Mouse (Mus musculus): ENCODE results near the gene Zfp961. TPM values are rescaled to one million over a fixed set of nuclear protein-coding genes. Genes with fewer than 3 reads are reported as not detected.
A peak's percentile ranks its signal among the peaks of the same experiment; 100 is the strongest.

The Zfp961 gene
- polyA plus RNA-seq, 1 experiment from 2014 or later: 32.1 TPM

- Histone ChIP-seq H3K4me2 (ENCODE audit: low read depth, low read length) (no peak overlapping the region), H3K27me3 (ENCODE audit: control insufficient read depth, insufficient read depth, low read length) (no peaks in the 10 kb centered on the region), H3K9me3 (replicated peaks; ENCODE audit: control insufficient read depth, low read length) (no peaks in the 10 kb centered on the region), H3K36me3 (replicated peaks; ENCODE audit: control insufficient read depth, insufficient read depth, low read depth, low read length) (peaks cover 19% of the 10 kb centered on the region), H3K27ac (replicated peaks; ENCODE audit: low read depth, low read length) (no peak overlapping the region), H3K4me3 (ENCODE audit: low read depth, low read length) (no peak overlapping the region), H3K4me1 (ENCODE audit: control insufficient read depth, insufficient read depth, low read length) (no peaks in the 10 kb centered on the region), H3K9ac (replicated peaks; ENCODE audit: low read length) (no peak overlapping the region)
- DNase-seq (ENCODE audit: low spot score) (no peak), ATAC-seq (replicated peaks; ENCODE audit: insufficient number of reproducible peaks, low FRiP score, low TSS enrichment, low read depth) (no peak)
- over 99% methylated on average over 5 of the region's 5 CpGs for WGBS
Observed at GRCm38 (mm10) chr8:71967261-71967660, 16.4 kb downstream of the Zfp961 start.

- DNase-seq (ENCODE audit: low spot score) (no peak), ATAC-seq (replicated peaks; ENCODE audit: insufficient number of reproducible peaks, low FRiP score, low TSS enrichment, low read depth) (no peak)
- Histone ChIP-seq H3K4me2 (ENCODE audit: low read depth, low read length) (no peak overlapping the region), H3K4me1 (ENCODE audit: control insufficient read depth, insufficient read depth, low read length) (no peaks in the 10 kb centered on the region), H3K9ac (replicated peaks; ENCODE audit: low read length) (no peak overlapping the region), H3K36me3 (replicated peaks; ENCODE audit: control insufficient read depth, insufficient read depth, low read depth, low read length) (peaks cover 19% of the 10 kb centered on the region), H3K27me3 (ENCODE audit: control insufficient read depth, insufficient read depth, low read length) (no peaks in the 10 kb centered on the region), H3K27ac (replicated peaks; ENCODE audit: low read depth, low read length) (no peak overlapping the region), H3K4me3 (ENCODE audit: low read depth, low read length) (no peak overlapping the region), H3K9me3 (replicated peaks; ENCODE audit: control insufficient read depth, low read length) (no peaks in the 10 kb centered on the region)
- WGBS: 92% methylated on average over 6 of the region's 6 CpGs
Observed at GRCm38 (mm10) chr8:71968100-71968499, 17.3 kb downstream of the Zfp961 start.

- Histone ChIP-seq H3K4me2 (ENCODE audit: low read depth, low read length) (no peak overlapping the region), H3K4me3 (ENCODE audit: low read depth, low read length) (no peak overlapping the region), H3K4me1 (ENCODE audit: control insufficient read depth, insufficient read depth, low read length) (no peaks in the 10 kb centered on the region), H3K36me3 (replicated peaks; ENCODE audit: control insufficient read depth, insufficient read depth, low read depth, low read length) (peaks cover 19% of the 10 kb centered on the region), H3K27me3 (ENCODE audit: control insufficient read depth, insufficient read depth, low read length) (no peaks in the 10 kb centered on the region), H3K9ac (replicated peaks; ENCODE audit: low read length) (no peak overlapping the region), H3K27ac (replicated peaks; ENCODE audit: low read depth, low read length) (no peak overlapping the region), H3K9me3 (replicated peaks; ENCODE audit: control insufficient read depth, low read length) (no peaks in the 10 kb centered on the region)
- 94% methylated on average over 6 of the region's 6 CpGs for WGBS
- ATAC-seq (replicated peaks; ENCODE audit: insufficient number of reproducible peaks, low FRiP score, low TSS enrichment, low read depth): no peak
- DNase-seq (ENCODE audit: low spot score): no peak
Observed at GRCm38 (mm10) chr8:71968636-71969035, 17.8 kb downstream of the Zfp961 start.

GRCm38 (mm10) chr8:71971945-71972344, 21.1 kb downstream of the Zfp961 start:
- Histone ChIP-seq H3K27me3 (ENCODE audit: control insufficient read depth, insufficient read depth, low read length) (no peaks in the 10 kb centered on the region), H3K4me3 (ENCODE audit: low read depth, low read length) (no peak overlapping the region), H3K4me2 (ENCODE audit: low read depth, low read length) (no peak overlapping the region), H3K9ac (replicated peaks; ENCODE audit: low read length) (no peak overlapping the region), H3K4me1 (ENCODE audit: control insufficient read depth, insufficient read depth, low read length) (no peaks in the 10 kb centered on the region), H3K27ac (replicated peaks; ENCODE audit: low read depth, low read length) (no peak overlapping the region), H3K9me3 (replicated peaks; ENCODE audit: control insufficient read depth, low read length) (no peaks in the 10 kb centered on the region), H3K36me3 (replicated peaks; ENCODE audit: control insufficient read depth, insufficient read depth, low read depth, low read length) (peaks cover 7% of the 10 kb centered on the region)
- DNase-seq (ENCODE audit: low spot score): peak; percentile 12
- no peak for ATAC-seq (replicated peaks; ENCODE audit: insufficient number of reproducible peaks, low FRiP score, low TSS enrichment, low read depth)
- 68% methylated on average over 1 of the region's 1 CpGs for WGBS

- 77% methylated on average over 3 of the region's 3 CpGs for WGBS
- H3K27me3 ChIP-seq (ENCODE audit: control insufficient read depth, insufficient read depth, low read length): no peaks in the 10 kb centered on the region
- no peak overlapping the region for H3K27ac ChIP-seq (replicated peaks; ENCODE audit: low read depth, low read length)
- H3K9me3 ChIP-seq (replicated peaks; ENCODE audit: control insufficient read depth, low read length): no peaks in the 10 kb centered on the region
- H3K4me1 ChIP-seq (ENCODE audit: control insufficient read depth, insufficient read depth, low read length): no peaks in the 10 kb centered on the region
- H3K4me3 ChIP-seq (ENCODE audit: low read depth, low read length): no peak overlapping the region
- DNase-seq (ENCODE audit: low spot score) (no peak), ATAC-seq (replicated peaks; ENCODE audit: insufficient number of reproducible peaks, low FRiP score, low TSS enrichment, low read depth) (no peak)
- no peaks in the 10 kb centered on the region for H3K36me3 ChIP-seq (replicated peaks; ENCODE audit: control insufficient read depth, insufficient read depth, low read depth, low read length)
- no peak overlapping the region for H3K9ac ChIP-seq (replicated peaks; ENCODE audit: low read length)
- no peak overlapping the region for H3K4me2 ChIP-seq (ENCODE audit: low read depth, low read length)
Observed at GRCm38 (mm10) chr8:71974211-71974610, 23.4 kb downstream of the Zfp961 start.

- 73% methylated on average over 2 of the region's 2 CpGs for WGBS
- Histone ChIP-seq H3K4me2 (ENCODE audit: low read depth, low read length) (no peak overlapping the region), H3K4me1 (ENCODE audit: control insufficient read depth, insufficient read depth, low read length) (no peaks in the 10 kb centered on the region), H3K36me3 (replicated peaks; ENCODE audit: control insufficient read depth, insufficient read depth, low read depth, low read length) (no peaks in the 10 kb centered on the region), H3K27ac (replicated peaks; ENCODE audit: low read depth, low read length) (no peak overlapping the region), H3K27me3 (ENCODE audit: control insufficient read depth, insufficient read depth, low read length) (no peaks in the 10 kb centered on the region), H3K9me3 (replicated peaks; ENCODE audit: control insufficient read depth, low read length) (no peaks in the 10 kb centered on the region), H3K9ac (replicated peaks; ENCODE audit: low read length) (no peak overlapping the region), H3K4me3 (ENCODE audit: low read depth, low read length) (no peak overlapping the region)
- no peak for DNase-seq (ENCODE audit: low spot score)
- ATAC-seq (replicated peaks; ENCODE audit: insufficient number of reproducible peaks, low FRiP score, low TSS enrichment, low read depth): no peak
Observed at GRCm38 (mm10) chr8:71981032-71981431, 30.2 kb downstream of the Zfp961 start.

GRCm38 (mm10) chr8:71981456-71981855, 30.6 kb downstream of the Zfp961 start:
- WGBS: 77% methylated on average over 4 of the region's 4 CpGs
- no peak overlapping the region for H3K9ac ChIP-seq (replicated peaks; ENCODE audit: low read length)
- no peak overlapping the region for H3K4me2 ChIP-seq (ENCODE audit: low read depth, low read length)
- no peaks in the 10 kb centered on the region for H3K4me1 ChIP-seq (ENCODE audit: control insufficient read depth, insufficient read depth, low read length)
- no peaks in the 10 kb centered on the region for H3K9me3 ChIP-seq (replicated peaks; ENCODE audit: control insufficient read depth, low read length)
- no peak overlapping the region for H3K27ac ChIP-seq (replicated peaks; ENCODE audit: low read depth, low read length)
- H3K4me3 ChIP-seq (ENCODE audit: low read depth, low read length): no peak overlapping the region
- DNase-seq (ENCODE audit: low spot score): no peak
- no peak for ATAC-seq (replicated peaks; ENCODE audit: insufficient number of reproducible peaks, low FRiP score, low TSS enrichment, low read depth)
- no peaks in the 10 kb centered on the region for H3K36me3 ChIP-seq (replicated peaks; ENCODE audit: control insufficient read depth, insufficient read depth, low read depth, low read length)
- H3K27me3 ChIP-seq (ENCODE audit: control insufficient read depth, insufficient read depth, low read length): no peaks in the 10 kb centered on the region

- H3K9ac ChIP-seq (replicated peaks; ENCODE audit: low read length): no peak overlapping the region
- peak; percentile 38 for DNase-seq (ENCODE audit: low spot score)
Observed at GRCm38 (mm10) chr8:71984601-71985000, 33.8 kb downstream of the Zfp961 start.

More at GRCm38 (mm10) chr8:71984601-71985000, 33.8 kb downstream of the Zfp961 start:
- Histone ChIP-seq H3K4me2 (ENCODE audit: low read depth, low read length) (no peak overlapping the region), H3K4me1 (ENCODE audit: control insufficient read depth, insufficient read depth, low read length) (no peaks in the 10 kb centered on the region), H3K4me3 (ENCODE audit: low read depth, low read length) (no peak overlapping the region), H3K27me3 (ENCODE audit: control insufficient read depth, insufficient read depth, low read length) (no peaks in the 10 kb centered on the region), H3K36me3 (replicated peaks; ENCODE audit: control insufficient read depth, insufficient read depth, low read depth, low read length) (no peaks in the 10 kb centered on the region), H3K27ac (replicated peaks; ENCODE audit: low read depth, low read length) (no peak overlapping the region), H3K9me3 (replicated peaks; ENCODE audit: control insufficient read depth, low read length) (no peaks in the 10 kb centered on the region)
- 53% methylated on average over 4 of the region's 4 CpGs for WGBS
- no peak for ATAC-seq (replicated peaks; ENCODE audit: insufficient number of reproducible peaks, low FRiP score, low TSS enrichment, low read depth)
